In genomic region chr5:92992106-92992505, GRCm38 (mm10) we compare ENCODE assay signal across 22 mouse cellular contexts. TPM values are rescaled to one million over a fixed set of nuclear protein-coding genes. Genes with fewer than 3 reads are reported as not detected.
"Had no signal": no experiment of that assay in that cellular context is flagged by ENCODE, and none has a peak within 500 bp of the region (broad histone marks: within the 10 kb centered on the region; RNA-seq: fewer than 3 reads in every experiment).

No protein-coding gene starts in this region.

- H3K27me3 ChIP-seq: lung, embryonic 15.5 days; midbrain, embryonic 13.5 days; midbrain, embryonic 15.5 days; neural tube, embryonic 12.5 days had no signal

- DNase-seq: liver, postnatal 0 days; lung, adult 2 months; lung, postnatal 14 days; lung, postnatal 36 days; right cerebral cortex, postnatal 14 days; thymus, adult 2 months; thymus, postnatal 25 days; thymus, postnatal 4 days had no signal

- H3K27ac ChIP-seq: lung, embryonic 15.5 days; macrophage; midbrain, embryonic 13.5 days; midbrain, embryonic 15.5 days; neural tube, embryonic 12.5 days had no signal

- H3K4me3 ChIP-seq: lung, embryonic 15.5 days; megakaryocyte, embryonic 14.5 days; midbrain, embryonic 13.5 days; midbrain, embryonic 15.5 days; neural tube, embryonic 12.5 days had no signal

- H3K36me3 ChIP-seq: lung, embryonic 15.5 days; midbrain, embryonic 13.5 days; midbrain, embryonic 15.5 days; neural tube, embryonic 12.5 days had no signal

- ATAC-seq: liver, postnatal 0 days; lung, postnatal 0 days; midbrain, embryonic 13.5 days; midbrain, embryonic 15.5 days had no signal

- H3K4me2 ChIP-seq: lung, embryonic 15.5 days; midbrain, embryonic 11.5 days; midbrain, embryonic 13.5 days; midbrain, embryonic 15.5 days; neural tube, embryonic 12.5 days had no signal

- H3K9me3 ChIP-seq: lung, embryonic 15.5 days; megakaryocyte, embryonic 14.5 days; midbrain, embryonic 13.5 days; midbrain, embryonic 15.5 days; neural tube, embryonic 12.5 days had no signal

- H3K9ac ChIP-seq: liver, postnatal 0 days; lung, embryonic 15.5 days; midbrain, embryonic 13.5 days; midbrain, embryonic 15.5 days; neural tube, embryonic 12.5 days had no signal

RNA-seq across cellular contexts. Expression of gene Sowahb, which starts 52.7 kb away (rescaled TPM):
- total RNA-seq: megakaryocyte progenitor cell, adult 5-6 weeks; monocyte, adult 5-6 weeks had no signal
- polyA plus RNA-seq: macrophage; midbrain, embryonic 13.5 days; midbrain, postnatal 0 days; neural tube, embryonic 12.5 days; neural tube, embryonic 14.5 days; spleen, adult 2 months; testis, adult 2 months had no signal
